Mouse (Mus musculus) thymus, adult 18-20 months (tissue): ENCODE results near the gene Tmem184c.

ENCODE experiments used
- DNase-seq, 2 experiments: peaks; one replicate each; pipeline ENCODE4 v3.0.0; 2022; ENCODE audit warnings: mixed read lengths in 2 of 2

The Tmem184c gene

GRCm38 (mm10) chr8:77610374-77610969 is at the start of gene Tmem184c:
Gene Tmem184c (minus strand): TSS chr8:77610698.
- DNase-seq = peak; percentile 98 to 99

GRCm38 (mm10) chr8:77659534-77660080 is 49.1 kb upstream of the Tmem184c start:
- no peak for DNase-seq

DNA sequence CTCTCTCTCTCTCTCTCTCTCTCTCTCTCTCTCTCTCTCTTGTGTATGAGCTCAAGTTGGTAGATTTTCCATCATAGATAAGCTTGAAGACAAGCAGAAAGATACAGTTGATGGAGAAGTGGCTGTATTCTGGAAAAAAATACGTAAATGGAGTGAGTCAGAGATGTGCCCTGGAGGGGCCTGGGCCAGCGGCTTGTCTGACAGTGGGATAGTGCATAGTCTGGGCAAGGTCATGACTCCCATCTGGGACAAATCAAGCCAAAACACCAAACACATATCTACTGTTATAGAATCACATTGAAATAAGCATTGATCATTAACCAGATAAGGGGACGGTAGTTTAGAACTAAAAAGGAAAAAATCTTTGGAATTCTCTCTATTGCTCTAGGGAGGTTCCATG is 47.9 kb upstream of the Tmem184c start:
- DNase-seq = no peak

DNA sequence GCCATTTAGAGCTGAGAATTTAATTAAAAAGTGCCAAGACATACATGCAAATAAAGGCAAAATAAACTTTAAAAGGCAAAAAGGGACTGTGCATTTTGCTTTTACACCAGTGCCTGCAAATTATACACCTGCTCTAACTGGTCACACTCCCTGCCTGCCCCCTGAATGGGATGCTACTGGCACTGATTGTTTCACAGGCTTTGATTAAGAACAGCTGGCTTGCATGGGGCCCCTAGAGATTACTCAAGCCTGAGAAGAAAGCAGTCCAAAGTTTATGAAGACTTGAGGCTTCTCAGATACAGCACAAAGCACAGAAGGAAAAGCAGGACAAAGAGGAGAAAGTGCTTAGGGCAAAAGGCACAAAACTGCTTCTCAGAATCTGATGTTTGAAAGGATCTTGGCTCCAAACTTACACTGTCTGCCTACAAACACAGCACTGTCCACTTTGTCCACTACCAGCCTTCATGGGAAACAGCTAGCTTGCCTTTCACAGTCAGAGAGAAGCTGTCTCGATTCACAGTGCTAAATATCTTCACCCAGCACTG is 40.2 kb upstream of the Tmem184c start:
- no peak for DNase-seq

DNA sequence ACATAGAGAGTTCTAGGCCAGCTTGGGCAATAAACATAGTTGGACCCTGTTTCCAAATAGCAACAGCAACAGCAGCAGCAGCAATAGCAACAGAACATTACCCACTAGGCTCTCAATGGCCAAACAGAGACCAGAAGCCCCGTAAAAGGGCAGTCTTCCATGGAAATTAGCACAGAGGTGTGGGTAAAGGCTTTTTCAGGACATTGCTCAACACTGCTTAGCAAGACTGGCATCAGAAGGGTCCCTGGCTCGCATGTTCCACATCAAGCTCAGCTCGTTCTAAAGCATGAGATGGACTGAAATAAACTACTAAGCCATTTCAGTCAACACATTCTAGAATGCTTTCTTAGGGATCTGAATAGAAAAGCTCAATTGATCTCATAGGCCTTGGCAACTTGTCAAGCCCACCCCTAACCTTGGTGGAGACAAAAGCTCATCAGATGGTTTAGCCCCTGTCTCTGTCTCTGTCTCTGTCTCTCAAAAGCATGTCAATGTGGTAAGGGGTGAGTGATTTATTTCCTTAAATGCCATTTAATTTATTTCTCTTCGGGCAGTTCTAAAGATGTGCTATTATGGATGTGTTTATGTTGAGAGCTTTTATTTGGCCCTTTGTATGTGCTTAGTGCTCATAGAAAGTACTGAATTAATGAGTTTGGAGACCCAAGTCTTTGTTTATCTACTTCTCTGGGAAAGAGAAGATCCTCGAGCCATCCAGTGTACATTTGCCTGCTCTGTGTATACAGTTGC is 29.8 kb upstream of the Tmem184c start:
- no peak for DNase-seq

- DNase-seq = no peak
Observed at GRCm38 (mm10) chr8:77637593-77637992, 27.1 kb upstream of the Tmem184c start.

- DNase-seq = no peak
Observed at GRCm38 (mm10) chr8:77634035-77634434, 23.5 kb upstream of the Tmem184c start.

- no peak for DNase-seq
Observed at GRCm38 (mm10) chr8:77633211-77633610, 22.7 kb upstream of the Tmem184c start.

DNA sequence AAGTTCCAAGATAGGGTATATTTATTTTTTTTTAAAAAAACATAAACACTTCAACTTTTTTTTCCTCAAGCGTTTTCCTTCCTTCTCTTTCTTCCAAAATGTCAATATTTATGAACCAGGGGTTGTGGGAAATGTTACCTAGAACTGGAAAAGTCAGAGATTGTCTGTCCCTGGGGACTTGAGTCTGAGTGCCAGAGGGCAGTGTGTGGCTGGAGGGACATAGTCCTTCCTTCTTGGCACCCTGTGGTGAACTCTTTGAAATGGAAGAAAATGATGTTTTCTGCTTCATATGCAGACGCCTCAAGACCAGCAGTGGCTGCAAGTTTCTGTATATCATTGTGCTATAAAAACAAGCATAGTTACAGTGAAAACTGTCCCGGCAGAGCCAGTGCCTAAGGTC is 20.2 kb upstream of the Tmem184c start:
- DNase-seq = no peak

- peak; percentile 23 to 26 for DNase-seq
Observed at GRCm38 (mm10) chr8:77629858-77630537, 19.5 kb upstream of the Tmem184c start.

DNA sequence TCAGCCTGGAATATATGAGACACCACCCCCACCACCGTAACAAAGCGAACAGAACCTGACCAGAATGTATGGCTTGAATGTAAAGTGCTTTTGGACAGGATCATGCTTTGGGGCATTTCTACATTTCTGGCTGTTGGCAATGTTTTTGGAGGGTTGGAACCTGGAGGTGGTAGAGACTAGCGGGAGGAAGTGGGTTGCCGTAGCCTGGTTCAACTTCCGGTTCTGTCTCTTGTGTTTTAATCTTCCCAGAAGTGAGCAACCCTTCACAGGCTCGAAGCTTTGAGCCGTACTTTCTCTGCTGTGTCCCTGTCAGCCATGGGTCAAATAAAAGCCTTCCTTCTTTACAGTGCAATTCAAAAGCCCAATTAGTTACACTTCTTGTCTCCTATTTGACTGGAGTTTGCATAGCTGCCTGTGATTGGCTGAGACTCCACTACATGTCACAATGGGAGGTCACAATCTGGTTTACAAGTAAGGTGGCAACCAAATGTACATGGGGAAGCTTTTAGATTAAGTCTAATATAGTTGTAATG is 13.2 kb upstream of the Tmem184c start:
- no peak for DNase-seq

GRCm38 (mm10) chr8:77617916-77618315 is 7.4 kb upstream of the Tmem184c start:
- DNase-seq = no peak

- no peak for DNase-seq
Observed at GRCm38 (mm10) chr8:77609621-77610020, 877 bp downstream of the Tmem184c start.

DNA sequence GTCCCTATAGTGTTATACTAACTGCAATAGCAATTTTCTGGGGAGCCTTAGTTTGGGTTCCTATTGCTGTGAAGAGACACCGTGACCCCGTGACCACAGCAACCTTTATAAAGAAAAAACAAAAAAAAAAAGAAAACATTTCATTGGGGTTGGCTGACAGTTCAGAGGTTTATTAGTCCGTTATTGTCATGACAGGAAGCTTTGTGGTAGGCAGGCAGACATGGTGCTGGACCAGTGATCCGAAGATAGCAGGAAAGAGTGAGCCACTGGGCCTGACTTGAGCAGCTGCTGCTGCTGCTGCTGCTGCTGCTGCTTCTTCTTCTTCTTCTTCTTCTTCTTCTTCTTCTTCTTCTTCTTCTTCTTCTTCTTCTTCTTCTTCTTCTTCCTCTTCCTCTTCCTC is 26.3 kb downstream of the Tmem184c start:
- no peak for DNase-seq

GRCm38 (mm10) chr8:77577674-77578073 is 32.8 kb downstream of the Tmem184c start:
- DNase-seq = no peak

DNA sequence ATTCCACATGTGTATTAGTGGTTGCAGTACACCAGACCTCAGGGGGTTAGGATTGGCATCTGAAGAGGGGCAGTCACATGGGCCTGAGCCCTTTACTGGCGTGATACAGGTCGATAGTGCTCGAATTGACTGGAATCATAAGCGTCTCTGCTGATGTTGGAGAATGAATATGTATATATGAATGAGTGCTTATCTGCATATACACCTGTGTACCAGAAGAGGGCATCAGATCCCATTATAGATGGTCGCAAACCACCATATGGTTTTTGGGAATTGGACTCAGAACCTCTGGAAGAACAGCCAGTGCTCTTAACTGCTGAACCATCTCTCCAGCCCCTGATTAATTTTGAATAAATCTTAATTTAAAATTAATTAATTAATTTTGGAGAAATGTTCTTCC is 36.3 kb downstream of the Tmem184c start:
- no peak for DNase-seq

DNA sequence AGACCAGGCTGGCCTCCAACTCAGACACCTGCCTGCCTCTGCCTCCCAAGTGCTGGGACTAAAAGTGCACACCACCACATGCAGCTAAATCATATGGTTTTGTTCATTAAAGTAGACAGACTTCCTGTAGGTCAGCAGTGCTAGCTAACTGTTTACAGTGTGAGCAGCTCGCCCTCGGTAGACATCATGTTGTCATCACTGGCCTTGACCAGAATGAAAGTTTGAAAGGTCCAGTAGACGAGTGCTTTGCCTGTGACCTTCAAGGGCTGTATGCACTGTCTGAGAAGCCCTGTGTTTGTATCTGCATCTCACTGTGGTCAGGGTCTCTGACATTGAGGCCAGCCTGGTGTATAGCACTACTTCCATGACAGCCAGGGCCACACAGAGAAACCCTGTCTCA is 49.1 kb downstream of the Tmem184c start:
- DNase-seq = no peak

GRCm38 (mm10) chr8:77552491-77552890 is 58.0 kb downstream of the Tmem184c start:
- no peak for DNase-seq

DNA sequence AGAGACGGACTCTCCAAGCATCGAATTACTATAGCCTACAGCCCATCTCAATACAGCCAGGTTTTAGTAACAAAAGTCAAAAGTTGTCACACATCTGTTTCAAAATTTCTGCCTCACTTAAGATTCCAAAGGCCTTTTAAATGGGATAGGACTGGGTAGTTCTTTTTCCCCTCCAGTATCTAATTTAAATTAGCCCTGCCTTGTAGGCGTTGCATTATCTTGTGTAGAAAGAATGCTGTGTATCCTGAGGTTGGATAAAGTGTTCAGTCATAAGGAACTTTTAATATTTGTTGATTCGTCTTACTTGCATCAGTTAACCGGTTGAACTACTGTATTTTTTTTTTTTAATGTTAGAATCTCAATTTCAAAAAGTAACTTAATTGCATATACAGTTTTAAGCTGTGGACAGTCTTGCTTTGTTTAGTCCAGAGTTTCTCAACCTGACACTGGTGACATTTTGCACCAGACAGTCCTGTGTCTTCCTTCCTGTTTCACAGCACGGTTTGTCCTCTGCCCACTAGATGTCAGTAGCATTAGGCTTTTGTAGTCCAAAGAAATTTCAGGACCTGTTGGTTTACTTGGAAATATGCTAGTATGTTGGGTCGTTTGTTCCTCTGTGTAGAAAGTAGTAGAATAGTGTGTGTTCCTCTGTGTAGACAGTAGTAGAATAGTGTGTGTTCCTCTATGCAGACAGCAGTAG is 60.5 kb downstream of the Tmem184c start:
- peak in 1 of 2 experiments; percentile 17 for DNase-seq

DNA sequence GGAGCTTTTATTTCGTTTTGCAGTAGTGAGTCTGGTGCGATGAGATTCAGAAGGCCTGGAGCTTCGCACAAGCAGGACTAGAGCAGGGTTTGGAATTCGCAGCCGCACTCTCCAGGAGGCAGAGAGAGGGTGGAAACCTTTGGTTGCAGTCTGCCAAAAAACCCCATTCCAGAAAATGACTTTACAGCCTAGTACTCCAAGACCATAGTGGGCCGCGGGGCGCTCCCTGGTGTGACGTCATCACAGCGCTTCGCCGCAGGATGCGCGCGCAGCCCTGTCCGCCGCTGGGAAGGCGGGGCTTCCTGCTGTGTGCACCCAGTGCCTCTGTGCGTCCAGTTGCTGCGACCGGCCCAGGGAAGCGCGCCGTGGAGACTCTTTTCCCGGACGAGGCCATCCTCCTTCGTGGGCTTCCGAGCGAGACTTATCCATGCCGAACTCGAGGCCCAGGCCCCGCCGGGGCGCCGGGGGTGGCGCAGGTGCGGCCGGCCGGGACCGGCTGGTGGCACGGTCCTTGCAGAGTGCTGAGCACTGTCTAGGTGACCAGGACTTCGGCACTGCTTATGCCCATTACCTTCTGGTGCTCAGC is 61.3 kb downstream of the Tmem184c start, which contains the start of gene Prmt9:
Prmt9 (plus strand) TSS at position 277 of the 586 bp plus-strand sequence.
- peak; percentile 84 to 87 for DNase-seq
